Mouse (Mus musculus) liver (tissue): ENCODE results near the gene Pkp4.
A peak's percentile ranks its signal among the peaks of the same experiment; 100 is the strongest.

Experiments
- DNase-seq: peaks from one replicate; pipeline ENCODE4 v3.0.0-alpha.2; 2020; ENCODE audit warnings: mixed read lengths

The Pkp4 gene

DNA sequence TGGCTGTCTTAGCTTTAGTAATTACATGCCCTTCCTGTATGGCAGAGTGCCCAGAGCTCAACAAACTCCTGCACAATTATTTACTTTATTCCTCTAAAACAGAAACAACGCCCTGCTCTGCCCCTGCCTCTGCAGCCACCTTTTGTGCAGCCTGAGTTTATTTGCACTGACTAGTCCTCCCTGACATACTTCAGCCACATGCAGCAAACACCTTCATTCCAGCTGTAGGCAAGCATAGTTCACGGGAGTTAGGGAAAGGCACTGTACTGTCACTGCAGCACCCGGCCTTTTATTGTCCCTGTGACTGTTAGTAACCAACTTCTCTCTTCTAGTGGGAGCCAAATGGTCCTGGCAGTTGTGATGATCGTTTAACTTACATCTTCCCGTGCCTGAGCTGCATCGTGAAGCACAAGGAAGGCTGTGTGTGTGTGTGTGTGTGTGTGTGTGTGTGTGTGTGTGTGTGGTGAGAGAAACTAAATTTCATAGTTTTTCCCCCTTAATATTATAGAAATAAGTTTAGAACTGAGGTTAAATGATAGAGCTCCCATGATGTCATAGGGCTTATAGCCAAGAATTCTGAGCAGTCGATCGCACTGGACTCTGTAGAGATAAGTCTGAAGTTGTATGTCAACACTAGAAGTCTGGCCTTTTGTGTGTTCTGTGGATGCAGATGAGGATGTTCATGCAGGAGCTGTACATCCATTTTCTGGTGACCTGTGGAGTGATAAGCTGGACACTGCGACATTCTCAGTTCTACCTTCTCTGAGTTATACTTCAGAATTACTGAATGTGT lies 59.5 kb downstream of the Pkp4 start:
- DNase-seq, result no peak

GRCm38 (mm10) chr2:59226383-59226782 lies 65.7 kb downstream of the Pkp4 start:
- no peak for DNase-seq

- no peak for DNase-seq
These were observed 66.4 kb downstream of the Pkp4 start for GRCm38 (mm10) chr2:59227011-59227410.

- DNase-seq, result no peak
These were observed 67.0 kb downstream of the Pkp4 start for GRCm38 (mm10) chr2:59227508-59228263.

GRCm38 (mm10) chr2:59229250-59229895 lies 68.7 kb downstream of the Pkp4 start:
- DNase-seq, result no peak

DNA sequence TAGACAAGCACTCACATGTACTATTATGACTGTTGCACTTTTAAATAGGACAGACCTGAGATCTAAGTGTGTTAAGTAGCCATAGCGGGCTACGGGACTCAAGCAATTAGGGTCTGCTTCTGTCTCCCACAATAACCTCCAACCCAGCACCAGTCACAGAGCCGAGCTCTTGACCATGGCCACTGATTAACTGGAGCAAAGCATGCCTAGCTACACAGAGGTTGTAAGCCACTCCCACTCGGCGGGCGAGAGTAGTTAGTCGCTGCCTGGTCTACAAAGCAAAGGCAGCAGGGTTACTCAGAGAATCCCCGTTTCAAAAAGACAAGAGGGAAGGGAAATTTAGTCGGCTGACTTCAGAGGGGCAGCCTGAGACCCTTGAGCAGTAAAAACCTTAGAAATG lies 70.0 kb downstream of the Pkp4 start:
- peak; percentile 27 for DNase-seq

- DNase-seq, result no peak
These were observed 70.9 kb downstream of the Pkp4 start for GRCm38 (mm10) chr2:59231514-59231913.

DNA sequence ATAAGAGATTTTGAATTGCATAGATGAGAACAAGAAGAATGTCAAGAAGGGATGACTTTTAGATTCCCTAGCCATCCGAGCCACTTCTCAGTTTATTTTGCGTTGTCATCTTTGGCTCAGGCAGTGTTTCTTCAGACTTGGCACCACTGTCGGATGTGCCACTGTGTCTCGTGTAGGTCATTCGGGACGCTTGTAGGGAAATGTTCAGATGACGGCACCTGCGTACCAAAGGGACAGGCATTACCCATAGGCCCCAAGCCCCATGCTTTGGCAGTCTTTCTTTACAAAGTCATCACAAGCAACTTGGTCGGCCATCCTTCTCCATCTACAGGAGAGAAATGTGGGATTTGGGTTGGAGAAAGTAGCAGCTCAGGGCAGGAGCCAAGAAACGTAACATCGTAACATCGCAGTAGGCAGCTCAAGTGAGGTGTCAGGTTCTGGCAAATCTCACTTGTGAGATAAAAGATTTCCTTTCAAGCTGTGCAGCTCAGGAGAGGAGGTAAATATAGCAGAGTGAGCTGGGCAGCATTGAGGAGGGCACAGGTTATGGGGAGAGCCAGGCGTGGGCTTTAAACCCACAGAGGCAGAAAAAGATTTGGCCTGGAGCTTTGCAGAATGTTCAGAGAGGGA lies 72.8 kb downstream of the Pkp4 start:
- no peak for DNase-seq

DNA sequence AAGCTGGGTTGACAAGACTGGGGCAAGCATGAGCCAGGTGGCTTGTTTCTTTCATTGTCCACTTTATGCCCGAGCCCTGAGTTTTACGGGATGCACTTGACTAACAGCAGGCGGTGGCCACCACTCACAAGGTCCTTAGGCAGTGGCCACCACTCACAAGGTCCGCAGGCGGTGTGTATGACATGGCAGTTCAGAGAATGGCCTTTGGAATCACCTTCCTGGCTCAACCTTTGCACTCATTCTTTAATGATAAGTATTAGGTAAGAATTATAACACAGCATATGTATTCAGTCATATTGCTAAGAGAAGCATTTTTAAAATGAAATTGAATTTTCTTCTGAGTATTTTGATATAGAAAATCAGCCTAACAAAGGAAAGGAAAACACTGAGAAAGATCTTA lies 73.3 kb downstream of the Pkp4 start:
- DNase-seq, result no peak

DNA sequence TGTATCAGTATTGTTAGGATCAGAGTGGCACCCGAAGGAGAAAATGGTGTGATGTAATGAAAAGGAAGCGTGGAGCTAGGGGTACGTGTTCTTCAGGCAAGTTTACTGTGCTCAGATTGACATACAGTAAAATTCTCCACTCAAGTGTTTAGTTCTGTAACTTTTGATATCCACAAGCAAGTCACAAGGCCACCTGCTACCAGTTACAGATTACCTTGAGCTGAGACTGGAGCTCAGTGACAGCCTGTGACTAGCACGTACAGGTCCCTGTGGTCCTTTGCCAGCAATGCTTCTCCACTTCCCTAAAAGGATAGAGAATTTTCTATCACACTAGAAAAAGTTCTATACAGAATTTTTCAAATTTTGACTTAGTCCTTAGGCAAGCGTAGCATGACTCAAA lies 73.9 kb downstream of the Pkp4 start:
- DNase-seq, result no peak

DNA sequence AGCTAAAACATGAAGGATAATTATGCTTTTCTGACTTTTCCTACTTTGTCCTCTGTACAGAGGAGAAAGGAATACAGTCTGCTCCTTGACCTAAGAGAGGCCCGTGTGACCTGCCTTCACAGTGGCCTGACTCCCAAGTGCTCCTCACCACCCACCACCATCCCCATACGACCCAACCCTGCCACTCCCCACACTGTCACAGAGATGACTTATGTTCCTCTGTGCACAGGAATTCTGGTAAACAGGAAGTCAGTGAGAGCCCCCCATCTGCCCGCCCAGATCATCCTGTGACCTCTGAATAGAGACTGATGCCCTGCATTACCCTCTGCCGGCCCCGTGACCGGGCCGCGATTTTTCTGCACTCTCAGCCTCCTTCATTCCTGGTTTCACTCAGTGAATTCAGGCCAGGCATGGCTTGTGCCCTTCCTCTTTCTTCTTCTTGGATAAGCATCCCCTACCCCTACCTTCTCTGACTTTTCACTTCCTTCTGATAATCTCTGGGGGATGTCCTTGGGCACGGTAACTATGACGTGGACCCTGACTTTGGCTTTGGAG lies 79.3 kb downstream of the Pkp4 start:
- DNase-seq, result no peak

GRCm38 (mm10) chr2:59242117-59242516 lies 81.5 kb downstream of the Pkp4 start:
- no peak for DNase-seq

DNA sequence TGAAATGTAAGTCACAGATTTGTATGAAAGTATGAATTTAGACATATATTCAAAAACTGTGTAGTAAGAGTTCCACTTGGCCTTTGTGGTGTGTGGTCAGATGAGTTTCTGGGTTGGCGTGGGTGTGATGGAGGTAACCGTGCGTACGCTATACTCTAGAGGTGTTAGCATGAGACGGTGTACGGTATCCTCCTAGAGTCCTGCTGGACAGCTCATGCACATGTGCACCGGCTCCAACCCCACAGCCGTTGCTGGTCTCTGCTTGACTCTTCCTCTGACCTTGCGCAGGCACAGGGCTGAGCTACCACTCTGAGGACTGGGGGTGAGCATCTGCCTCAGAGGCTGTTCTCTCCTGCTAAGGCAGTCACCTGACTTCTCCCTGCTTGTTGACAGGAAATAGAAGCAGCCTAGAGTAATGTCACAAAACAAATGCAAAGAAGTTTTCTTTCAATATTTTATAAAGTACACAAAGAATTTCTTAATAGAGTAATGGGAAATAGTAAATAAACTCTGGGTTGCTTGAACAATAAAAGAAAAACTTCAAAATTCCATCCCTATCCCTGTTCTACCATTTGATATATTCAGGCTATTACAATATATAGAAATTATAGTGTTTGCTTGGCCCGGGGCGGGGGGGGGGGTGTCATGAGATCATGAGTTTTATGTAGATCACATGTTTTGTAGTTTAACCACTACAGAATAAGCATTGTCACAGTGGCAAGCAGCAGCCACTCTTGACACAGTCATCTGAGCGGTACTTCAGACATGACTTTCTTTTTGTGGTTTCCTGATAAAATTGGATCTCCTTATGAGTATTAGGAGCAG lies 83.8 kb downstream of the Pkp4 start:
- no peak for DNase-seq

DNA sequence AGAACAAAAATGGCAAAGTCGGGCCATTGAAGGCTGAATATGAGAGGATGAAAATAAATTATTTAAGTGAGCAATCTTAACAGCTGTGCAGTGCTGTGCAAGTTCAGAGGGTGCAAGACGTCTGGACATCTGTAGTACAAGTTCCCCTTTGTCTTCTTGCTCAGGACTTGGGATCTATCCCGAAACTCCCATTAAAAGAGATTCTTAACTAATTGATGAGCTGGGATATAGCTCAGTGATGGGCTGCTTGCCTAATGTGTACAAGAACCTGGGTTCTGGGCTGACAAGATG lies 84.4 kb downstream of the Pkp4 start:
- DNase-seq, result no peak

- no peak for DNase-seq
These were observed 88.2 kb downstream of the Pkp4 start for GRCm38 (mm10) chr2:59248806-59249205.

- DNase-seq, result no peak
These were observed 92.2 kb downstream of the Pkp4 start for GRCm38 (mm10) chr2:59252818-59253217.

- no peak for DNase-seq
These were observed 92.8 kb downstream of the Pkp4 start for GRCm38 (mm10) chr2:59253435-59253834.

DNA sequence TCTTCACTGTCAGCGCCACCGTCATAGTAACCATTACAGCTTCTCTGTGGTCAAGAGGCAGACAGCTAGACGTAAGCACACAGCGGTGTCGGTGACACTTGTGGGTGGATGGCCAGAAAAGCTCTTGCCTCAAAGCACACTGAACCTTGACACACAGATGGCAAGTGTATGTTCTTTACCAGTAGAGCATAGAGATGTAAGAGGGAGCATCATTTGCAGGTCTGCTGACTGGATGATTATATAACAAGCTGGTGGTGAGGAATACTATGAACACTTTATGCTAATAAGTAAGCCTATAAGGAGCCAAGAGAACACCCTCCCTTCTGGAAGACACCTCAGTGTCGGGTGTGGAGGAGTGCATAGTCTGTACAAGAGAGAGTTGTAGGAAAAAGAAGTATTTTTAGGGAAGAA lies 98.2 kb downstream of the Pkp4 start:
- DNase-seq, result no peak

DNA sequence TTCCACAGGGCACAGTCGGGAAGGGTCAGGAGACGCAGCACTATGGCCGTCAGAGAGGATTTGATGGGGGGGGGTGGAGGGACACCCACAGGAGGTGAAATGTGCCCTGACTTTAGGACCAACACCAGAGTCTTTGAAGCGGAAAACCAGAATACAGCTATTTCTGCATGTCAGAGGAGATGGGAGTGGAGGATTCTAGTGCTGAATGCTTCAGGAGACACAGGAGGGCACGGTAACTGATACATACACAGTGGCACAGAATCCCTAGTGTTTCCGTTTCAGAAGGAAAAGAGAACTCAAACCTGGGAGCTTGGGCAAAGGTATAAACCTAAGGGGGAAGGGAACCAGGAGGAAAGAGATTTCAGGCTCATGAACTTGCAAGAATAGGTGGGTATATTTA lies 98.7 kb downstream of the Pkp4 start:
- DNase-seq, result no peak

GRCm38 (mm10) chr2:59261203-59261602 lies 100.6 kb downstream of the Pkp4 start:
- DNase-seq, result no peak

DNA sequence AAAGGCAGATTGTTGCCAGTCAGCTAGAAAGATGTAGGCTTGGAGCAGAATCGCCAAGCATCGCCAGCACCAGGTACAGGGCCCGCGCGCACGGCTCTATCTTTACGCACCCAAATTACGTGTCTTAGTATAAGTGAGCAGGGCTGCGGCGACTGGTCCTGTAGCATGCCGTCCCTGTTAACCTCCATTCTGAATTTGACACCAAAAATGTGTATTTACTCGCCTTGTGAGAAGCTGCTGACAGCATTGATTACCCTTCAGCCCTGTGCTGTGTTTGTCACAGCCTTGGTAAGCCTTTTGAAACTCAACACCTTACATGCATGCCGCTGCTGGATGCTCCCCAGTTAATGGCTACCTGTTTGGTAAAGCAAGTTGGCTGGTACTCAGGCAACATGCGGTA lies 105.8 kb downstream of the Pkp4 start:
- DNase-seq, result no peak

GRCm38 (mm10) chr2:59271835-59272234 lies 111.2 kb downstream of the Pkp4 start:
- no peak for DNase-seq
